Mouse (Mus musculus): ENCODE measurements around the gene Epb41l1.

Epb41l1 gene

GRCm38 (mm10) chr2:156457343-156457717 is 36.6 kb downstream of the Epb41l1 start:
- DNase-seq (ENCODE audit: low spot score in 2 of 2): no peak

DNA sequence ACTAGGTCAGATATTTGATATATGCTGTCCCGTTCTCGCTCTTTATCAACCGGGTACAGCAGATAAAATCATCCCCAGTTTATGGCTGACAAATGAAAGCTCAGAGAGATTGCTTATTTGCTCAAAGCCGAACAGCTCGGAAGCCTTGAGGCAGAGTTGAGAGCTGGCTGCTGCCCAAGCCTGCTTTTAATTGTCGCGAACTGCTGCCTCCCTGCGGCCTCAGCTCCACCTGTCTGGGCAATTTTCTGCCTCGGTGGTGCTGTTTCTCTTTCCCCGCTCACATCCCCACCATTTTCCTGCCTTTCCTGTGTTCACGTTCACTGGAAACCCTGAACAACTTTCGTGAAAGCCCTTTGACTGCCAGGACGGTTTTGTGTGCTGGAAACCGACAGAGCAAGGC is 39.8 kb downstream of the Epb41l1 start:
- peak in 1 of 2 experiments; percentile 58 for DNase-seq (ENCODE audit: low spot score in 2 of 2)

DNA sequence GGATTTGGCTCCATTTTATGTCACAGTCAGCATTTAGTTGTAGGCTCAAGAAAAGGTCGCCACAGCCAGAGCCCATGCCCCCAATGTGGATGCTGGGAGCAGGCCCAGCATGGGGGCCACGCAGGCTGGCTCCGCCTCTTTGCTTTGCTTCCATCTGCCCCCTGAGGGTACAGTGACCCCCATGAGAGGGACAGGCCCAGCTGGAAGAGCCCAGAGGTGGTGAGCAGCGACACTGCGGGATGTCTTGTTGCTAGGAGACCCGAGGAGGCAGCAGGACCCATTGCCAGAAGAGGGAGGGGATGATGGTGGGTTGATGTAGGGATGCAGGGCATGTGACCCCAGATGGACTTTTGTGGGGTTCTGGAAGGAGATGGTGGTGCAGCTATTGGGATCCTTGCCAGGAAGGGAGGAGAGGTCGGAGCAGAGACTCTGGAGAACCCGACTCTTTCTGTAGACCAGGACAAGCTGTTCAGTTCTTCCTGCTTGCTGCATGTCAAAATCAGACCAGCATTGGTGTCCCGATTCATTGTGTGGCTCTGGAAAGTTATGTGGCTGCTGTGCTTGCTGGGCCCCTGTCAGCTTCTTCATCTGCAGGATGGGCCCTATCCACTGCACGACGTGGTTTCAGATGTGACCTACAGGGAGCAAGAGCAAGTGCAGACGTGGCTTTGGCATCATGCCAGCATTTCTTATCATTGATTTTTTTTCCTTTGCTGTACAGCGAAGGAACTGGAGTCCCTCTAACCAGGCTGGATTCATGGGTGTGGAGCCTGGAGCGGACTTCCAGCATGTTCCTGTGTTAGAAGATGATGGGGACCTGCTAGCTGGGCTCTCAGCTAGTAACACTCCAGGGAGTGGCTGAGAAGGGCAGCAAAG is 41.7 kb downstream of the Epb41l1 start:
- no peak for DNase-seq (ENCODE audit: low spot score in 2 of 2)

GRCm38 (mm10) chr2:156464416-156464815 is 43.7 kb downstream of the Epb41l1 start:
- no peak for DNase-seq (ENCODE audit: low spot score in 2 of 2)

- no peak for DNase-seq (ENCODE audit: low spot score in 2 of 2)
Observed at GRCm38 (mm10) chr2:156467538-156467937, 46.8 kb downstream of the Epb41l1 start.

GRCm38 (mm10) chr2:156468890-156469289 is 48.2 kb downstream of the Epb41l1 start:
- DNase-seq (ENCODE audit: low spot score in 2 of 2): no peak

DNA sequence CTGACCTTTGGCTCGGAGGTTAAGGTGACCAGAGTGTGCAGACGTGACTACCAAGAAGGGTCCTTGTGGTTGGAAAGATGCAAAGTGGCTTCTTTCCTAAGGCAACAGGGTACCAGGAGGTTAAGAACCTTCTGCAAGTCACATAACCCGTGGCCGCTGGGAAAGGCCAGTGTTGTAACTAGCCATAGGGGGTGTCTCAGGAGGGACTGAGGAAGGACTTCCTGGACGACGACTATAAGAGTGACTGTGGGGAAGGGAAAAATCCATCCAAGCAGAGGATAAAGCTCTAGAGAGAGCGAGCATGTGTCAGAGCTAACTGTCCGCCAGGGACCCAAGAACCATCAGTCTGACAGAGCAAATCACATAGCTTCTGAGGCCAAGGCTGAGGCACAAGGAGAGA is 48.8 kb downstream of the Epb41l1 start:
- no peak for DNase-seq (ENCODE audit: low spot score in 2 of 2)

- peak in 1 of 2 experiments; percentile 37 for DNase-seq (ENCODE audit: low spot score in 2 of 2)
Observed at GRCm38 (mm10) chr2:156470938-156471337, 50.2 kb downstream of the Epb41l1 start.

DNA sequence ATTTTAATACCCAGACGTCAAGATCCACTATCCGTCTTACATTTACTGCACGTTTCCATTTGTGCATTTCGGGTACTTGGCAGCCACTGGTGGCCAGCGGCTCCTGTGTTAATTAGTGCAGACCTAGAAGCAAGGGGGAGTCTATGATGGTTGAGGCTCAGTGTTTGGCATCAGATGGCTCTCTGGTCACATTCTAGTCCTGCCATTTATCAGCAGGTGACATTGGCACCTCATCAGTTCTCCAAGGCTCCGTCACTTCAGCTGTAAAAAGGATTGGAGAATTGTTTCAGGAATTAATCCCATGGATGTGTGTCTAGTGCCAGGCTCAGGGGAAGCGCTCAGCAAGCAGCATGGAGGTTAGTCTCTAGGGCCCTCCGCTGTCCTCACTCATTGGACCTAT is 51.6 kb downstream of the Epb41l1 start:
- DNase-seq (ENCODE audit: low spot score in 2 of 2): no peak

- no peak for DNase-seq (ENCODE audit: low spot score in 2 of 2)
Observed at GRCm38 (mm10) chr2:156473696-156474095, 53.0 kb downstream of the Epb41l1 start.

DNA sequence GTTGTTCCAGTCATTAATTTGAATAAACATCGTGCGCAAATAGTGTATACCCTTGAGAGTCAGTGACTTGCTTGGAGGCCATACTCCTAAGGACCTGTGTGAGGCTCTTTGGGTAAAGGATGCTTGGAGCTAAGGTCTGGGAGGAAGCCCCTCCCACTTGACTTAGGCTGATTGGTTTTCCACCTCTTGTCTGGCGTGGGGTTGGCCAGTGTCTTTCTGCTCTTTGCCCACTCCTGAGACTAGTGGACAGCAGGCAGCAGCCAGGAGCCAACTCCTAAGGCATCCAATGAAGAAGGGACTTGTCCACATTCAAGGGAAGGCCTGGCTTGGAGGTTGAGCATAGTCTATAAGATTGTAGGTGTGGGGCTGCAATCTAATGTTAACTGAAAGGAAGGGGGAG is 53.4 kb downstream of the Epb41l1 start:
- no peak for DNase-seq (ENCODE audit: low spot score in 2 of 2)

- DNase-seq (ENCODE audit: low spot score in 2 of 2): no peak
Observed at GRCm38 (mm10) chr2:156474891-156475284, 54.2 kb downstream of the Epb41l1 start.

GRCm38 (mm10) chr2:156475285-156476110 is 54.8 kb downstream of the Epb41l1 start:
- peak in 1 of 2 experiments; percentile 60 for DNase-seq (ENCODE audit: low spot score in 2 of 2)

- DNase-seq (ENCODE audit: low spot score in 2 of 2): no peak
Observed at GRCm38 (mm10) chr2:156476111-156476747, 55.5 kb downstream of the Epb41l1 start.

GRCm38 (mm10) chr2:156476748-156477151 is 56.0 kb downstream of the Epb41l1 start:
- no peak for DNase-seq (ENCODE audit: low spot score in 2 of 2)

GRCm38 (mm10) chr2:156478046-156478690 is 57.5 kb downstream of the Epb41l1 start:
- DNase-seq (ENCODE audit: low spot score in 2 of 2): no peak

DNA sequence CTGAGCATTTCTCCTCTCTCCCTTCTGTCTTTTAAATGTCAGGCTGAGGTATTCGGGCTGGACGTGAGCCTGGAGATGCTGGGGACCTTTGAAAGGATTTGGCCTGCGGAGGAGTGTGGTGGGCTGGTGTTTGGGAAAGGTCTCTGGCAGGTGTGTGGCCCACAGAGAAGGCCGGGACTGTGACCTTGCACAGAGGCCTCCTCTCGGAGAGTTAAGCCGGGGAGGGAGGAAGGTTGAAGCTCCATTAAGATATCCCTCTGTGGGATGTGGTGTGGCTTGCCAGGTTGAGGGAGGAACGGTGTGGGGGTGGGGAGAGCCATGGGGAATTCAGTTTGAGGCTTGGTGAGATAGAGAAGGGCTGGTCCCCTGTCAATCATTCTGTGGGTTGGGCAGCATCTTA is 59.1 kb downstream of the Epb41l1 start:
- DNase-seq (ENCODE audit: low spot score in 2 of 2): no peak

DNA sequence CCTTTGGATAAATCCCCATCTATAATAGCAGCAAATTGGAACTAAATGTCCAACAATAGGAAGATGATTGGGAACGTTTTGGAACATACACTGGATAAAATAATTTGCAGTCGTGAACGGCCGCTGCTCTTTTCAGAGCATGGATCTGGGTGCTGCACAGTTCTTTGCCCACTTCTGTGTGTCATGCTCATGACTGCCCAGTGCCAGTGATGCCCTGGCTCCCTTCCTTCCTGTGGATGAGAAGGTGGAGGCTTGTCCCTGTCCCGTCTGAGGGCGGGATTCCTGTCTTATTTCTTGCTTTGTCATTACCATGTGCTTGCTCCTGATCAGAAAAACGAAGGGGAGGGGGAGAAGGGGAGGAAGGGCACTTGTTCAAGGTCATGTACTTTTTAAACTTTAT is 59.6 kb downstream of the Epb41l1 start:
- DNase-seq (ENCODE audit: low spot score in 2 of 2): no peak

- DNase-seq (ENCODE audit: low spot score in 2 of 2): peak in 1 of 2 experiments; percentile 68
Observed at GRCm38 (mm10) chr2:156482299-156482698, 61.6 kb downstream of the Epb41l1 start.

DNA sequence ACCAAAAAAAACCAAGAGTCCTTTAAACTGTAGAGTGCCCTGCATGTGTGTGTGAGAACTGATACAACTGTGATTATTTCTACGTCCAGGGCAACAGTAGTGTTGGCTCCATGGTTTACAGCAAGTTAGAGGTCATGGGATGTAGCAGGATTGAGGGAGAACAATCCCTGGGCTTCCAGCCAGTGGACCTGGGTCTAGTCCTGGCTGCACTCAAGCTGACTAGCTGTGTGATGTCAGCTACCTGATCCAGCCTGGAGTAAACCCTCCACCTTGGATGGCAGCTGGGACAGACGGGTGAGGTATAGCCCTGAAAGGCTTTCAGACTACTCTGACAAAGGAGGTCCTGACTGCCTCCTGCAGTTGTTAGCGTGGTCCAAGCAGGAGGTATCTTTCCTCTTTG is 62.1 kb downstream of the Epb41l1 start:
- DNase-seq (ENCODE audit: low spot score in 2 of 2): no peak

DNA sequence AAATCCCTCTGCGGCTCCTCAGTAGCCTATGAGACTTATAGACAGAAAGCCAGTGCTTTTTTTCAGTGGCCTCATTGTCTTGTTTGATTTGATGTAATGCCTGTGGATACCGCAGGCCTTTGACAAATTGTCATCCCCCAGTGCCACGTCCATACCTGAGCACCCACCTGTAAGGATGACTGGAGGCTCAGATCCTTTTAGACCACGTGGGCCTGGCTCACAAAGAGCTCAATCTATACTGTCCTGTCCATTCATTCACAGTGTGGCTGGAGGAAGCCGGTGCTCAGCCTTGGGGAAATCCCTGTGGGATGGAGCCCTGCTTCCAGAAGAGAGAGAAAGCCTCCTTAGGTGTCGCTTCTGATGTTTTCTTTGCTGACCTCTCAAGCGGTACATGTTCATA is 62.5 kb downstream of the Epb41l1 start:
- no peak for DNase-seq (ENCODE audit: low spot score in 2 of 2)
